Mouse (Mus musculus): ENCODE measurements around the gene Pfkfb3. TPM values are rescaled to one million over a fixed set of nuclear protein-coding genes. Genes with fewer than 3 reads are reported as not detected.

Pfkfb3 gene
- total RNA-seq, 2 experiments from 2014 or later: 41.1 to 45.4 TPM

DNA sequence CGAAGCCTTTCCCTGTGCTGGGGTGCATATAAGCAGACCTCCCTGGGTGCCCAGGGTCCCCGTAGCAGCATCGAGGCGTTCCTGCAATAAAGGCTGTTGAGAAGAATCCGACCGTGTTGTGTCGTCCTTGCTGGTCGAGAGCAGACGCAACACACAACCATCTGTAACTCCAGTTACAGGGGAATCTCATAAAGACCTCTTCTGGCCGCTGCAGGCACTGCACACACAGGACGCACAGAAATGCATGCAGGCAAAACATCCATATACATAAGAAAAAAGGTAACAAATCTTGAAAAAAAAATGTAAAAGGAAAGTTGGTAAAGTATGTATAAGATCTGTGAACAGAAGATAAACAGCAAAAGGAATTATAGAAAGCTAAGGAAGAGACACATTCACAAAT is 117.5 kb downstream of the Pfkfb3 start:
- DNase-seq (ENCODE audit: low spot score in 2 of 2): no peak

DNA sequence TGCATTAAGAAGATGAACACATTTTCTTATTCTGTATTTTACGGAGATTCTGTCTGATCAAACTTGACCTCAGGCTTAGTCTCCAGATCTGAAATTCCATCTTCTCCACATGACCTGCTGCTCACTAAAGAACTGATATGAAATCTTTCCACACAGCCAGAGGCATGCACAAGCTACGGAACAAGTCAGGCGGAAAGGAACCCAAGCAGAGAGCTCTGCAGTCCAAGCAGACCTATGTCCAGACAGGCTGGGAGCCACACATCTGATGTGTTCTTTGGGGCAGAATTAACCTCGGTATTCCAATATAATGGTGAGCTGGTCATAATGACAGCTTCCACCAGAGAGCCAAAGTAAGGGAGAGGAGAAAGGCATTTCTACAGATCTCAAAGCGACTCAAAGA is 120.5 kb downstream of the Pfkfb3 start:
- DNase-seq (ENCODE audit: low spot score in 2 of 2): no peak

GRCm38 (mm10) chr2:11429538-11429937 is 124.3 kb downstream of the Pfkfb3 start:
- peak; percentile 25 to 34 for DNase-seq (ENCODE audit: low spot score in 2 of 2)

GRCm38 (mm10) chr2:11428621-11429020 is 125.3 kb downstream of the Pfkfb3 start:
- no peak for DNase-seq (ENCODE audit: low spot score in 2 of 2)

DNA sequence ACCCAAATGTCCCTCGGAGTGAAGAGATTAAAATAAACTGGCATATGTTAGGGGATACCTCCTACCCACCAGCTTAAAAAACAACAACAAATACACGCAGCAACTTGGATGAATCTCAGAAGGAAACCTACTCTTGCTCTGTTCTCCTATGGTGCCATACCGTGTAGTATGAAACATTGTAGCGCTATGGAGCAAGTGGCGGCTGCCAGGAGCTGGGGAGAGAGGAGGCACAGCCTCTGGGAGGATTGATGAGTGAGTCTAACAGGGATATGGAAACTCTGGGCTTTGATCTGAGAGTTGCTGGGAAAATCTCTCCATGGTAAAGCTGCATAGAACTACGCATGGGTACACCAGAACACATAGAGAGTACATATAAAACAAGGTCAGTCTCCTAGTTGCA is 126.3 kb downstream of the Pfkfb3 start:
- no peak for DNase-seq (ENCODE audit: low spot score in 2 of 2)

- DNase-seq (ENCODE audit: low spot score in 2 of 2): no peak
Observed at GRCm38 (mm10) chr2:11426379-11426778, 127.5 kb downstream of the Pfkfb3 start.

DNA sequence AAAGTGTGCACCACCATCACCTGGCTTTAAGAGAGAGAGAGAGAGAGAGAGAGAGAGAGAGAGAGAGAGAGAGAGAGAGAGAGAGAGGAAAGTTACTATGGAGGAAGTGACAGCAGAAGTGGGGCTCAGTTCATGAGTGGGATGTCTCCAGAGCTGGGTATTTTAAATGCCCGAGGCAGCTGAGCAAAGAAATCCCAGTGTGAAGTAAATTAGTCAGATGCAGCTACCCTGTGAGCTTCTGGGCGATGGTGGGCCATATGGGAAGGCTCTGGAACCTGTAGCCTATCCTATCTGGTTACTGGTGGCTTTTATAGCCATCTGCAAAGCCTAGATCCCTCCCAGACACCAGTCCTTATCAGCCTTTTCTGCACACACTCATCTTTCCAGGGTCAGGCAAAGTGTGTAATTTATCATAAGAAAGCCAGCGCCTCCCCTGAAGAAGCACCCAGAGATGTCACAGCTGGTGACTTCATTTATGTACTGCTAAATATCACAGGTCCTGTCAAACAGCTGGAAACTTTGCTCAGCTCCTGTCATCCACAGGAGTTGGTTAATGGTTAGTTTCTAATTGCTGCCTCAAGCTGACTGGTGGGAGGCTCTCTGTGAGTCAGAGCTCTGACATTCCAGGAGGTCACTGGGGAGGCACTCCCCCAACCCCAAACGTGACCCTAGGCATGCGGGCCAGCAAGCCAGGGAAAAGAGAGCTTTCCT is 128.3 kb downstream of the Pfkfb3 start:
- no peak for DNase-seq (ENCODE audit: low spot score in 2 of 2)

DNA sequence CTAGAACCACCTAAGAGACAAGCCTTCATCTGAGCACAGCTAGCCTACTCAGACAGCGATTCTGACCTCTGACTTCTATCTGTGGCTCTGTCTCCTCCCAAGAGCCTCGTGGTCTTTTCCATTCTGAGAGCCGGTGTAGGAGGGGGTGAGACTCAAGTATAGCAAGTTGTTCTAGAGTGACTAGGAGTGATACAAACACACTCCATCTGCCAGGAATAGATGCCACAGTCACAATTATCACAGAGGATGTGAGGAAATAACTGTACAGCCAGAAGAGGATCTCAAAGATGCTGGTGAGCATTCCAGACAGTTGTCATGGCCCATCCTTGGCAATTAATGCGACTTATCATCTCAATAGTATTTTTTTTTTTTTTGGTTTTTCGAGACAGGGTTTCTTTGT is 129.6 kb downstream of the Pfkfb3 start:
- no peak for DNase-seq (ENCODE audit: low spot score in 2 of 2)

- DNase-seq (ENCODE audit: low spot score in 2 of 2): no peak
Observed at GRCm38 (mm10) chr2:11423421-11423820, 130.5 kb downstream of the Pfkfb3 start.

DNA sequence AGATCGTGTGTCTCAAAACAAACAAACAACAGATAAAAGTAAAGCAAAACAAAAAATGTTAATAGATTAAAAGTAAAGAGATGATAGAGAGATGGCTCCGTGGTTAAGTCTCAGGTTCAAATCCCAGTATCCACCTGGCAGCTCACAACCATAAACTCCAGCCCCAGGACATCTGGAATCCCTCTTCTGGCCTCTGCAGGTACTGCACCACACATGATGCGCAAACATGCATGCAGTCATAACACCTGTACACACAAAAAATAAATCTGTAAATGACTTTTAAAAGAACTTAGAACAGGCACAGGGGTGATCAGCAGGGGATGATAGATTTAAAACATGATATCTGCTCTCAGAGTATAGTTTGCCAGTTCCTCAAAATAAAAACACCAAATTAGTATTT is 131.5 kb downstream of the Pfkfb3 start:
- DNase-seq (ENCODE audit: low spot score in 2 of 2): no peak

Other genes starting within 250 kb of the Pfkfb3 start
- gene Rbm17, start 50.1 kb upstream of the Pfkfb3 start, total RNA-seq (2021): 100 to 1,000 TPM; 103 to 106 TPM
- not detected for gene Gm17490, start 72.2 kb upstream of the Pfkfb3 start, total RNA-seq (2021)
- not detected for gene Il2ra, start 88.7 kb upstream of the Pfkfb3 start, total RNA-seq (2021)
- 1 to 10 TPM; 5.5 to 5.7 TPM for gene Il15ra, start 151.2 kb upstream of the Pfkfb3 start, total RNA-seq (2021)
- gene Fbh1, start 223.5 kb upstream of the Pfkfb3 start, total RNA-seq (2021): 10 to 100 TPM; 73.2 to 77.0 TPM
- 10 to 100 TPM; 65.6 to 75.7 TPM for gene Ankrd16, start 223.8 kb upstream of the Pfkfb3 start, total RNA-seq (2021)

Data from layer of hippocampus, postnatal 10 days (tissue).